Mouse (Mus musculus): Measurements from ENCODE around the gene Elmsan1. TPM values are rescaled to one million over a fixed set of nuclear protein-coding genes. Genes with fewer than 3 reads are reported as not detected.

The Elmsan1 gene
- total RNA-seq, 1 experiment from 2014 or later = 18.7 TPM

GRCm38 (mm10) chr12:84192741-84193641 is 25.7 kb downstream of the Elmsan1 start:
- DNase-seq = peak; percentile 92

- DNase-seq = no peak
These were observed 26.4 kb downstream of the Elmsan1 start for GRCm38 (mm10) chr12:84192280-84192679.

GRCm38 (mm10) chr12:84191770-84192169 is 26.9 kb downstream of the Elmsan1 start:
- no peak for DNase-seq

GRCm38 (mm10) chr12:84191190-84191589 is 27.5 kb downstream of the Elmsan1 start:
- DNase-seq = no peak

- DNase-seq = no peak
These were observed 28.4 kb downstream of the Elmsan1 start for GRCm38 (mm10) chr12:84190151-84190820.

- DNase-seq = no peak
These were observed 29.7 kb downstream of the Elmsan1 start for GRCm38 (mm10) chr12:84188881-84189444.

GRCm38 (mm10) chr12:84187752-84188601 is 30.7 kb downstream of the Elmsan1 start:
- DNase-seq = no peak

- peak; percentile 67 for DNase-seq
These were observed 31.7 kb downstream of the Elmsan1 start for GRCm38 (mm10) chr12:84186950-84187349.

- no peak for DNase-seq
These were observed 32.1 kb downstream of the Elmsan1 start for GRCm38 (mm10) chr12:84186536-84186935.

GRCm38 (mm10) chr12:84185547-84185946 is 33.1 kb downstream of the Elmsan1 start:
- no peak for DNase-seq

GRCm38 (mm10) chr12:84184979-84185378 is 33.7 kb downstream of the Elmsan1 start:
- DNase-seq = no peak

GRCm38 (mm10) chr12:84181999-84182398 is 36.7 kb downstream of the Elmsan1 start:
- peak; percentile 4 for DNase-seq

GRCm38 (mm10) chr12:84180701-84181435 is 37.8 kb downstream of the Elmsan1 start:
- DNase-seq = peak; percentile 95

GRCm38 (mm10) chr12:84180090-84180489 is 38.6 kb downstream of the Elmsan1 start:
- peak; percentile 39 for DNase-seq

- DNase-seq = peak; percentile 61
These were observed 39.8 kb downstream of the Elmsan1 start for GRCm38 (mm10) chr12:84178652-84179445.

GRCm38 (mm10) chr12:84178052-84178451 is 40.6 kb downstream of the Elmsan1 start:
- DNase-seq = peak; percentile 69

GRCm38 (mm10) chr12:84176886-84177765 is 41.6 kb downstream of the Elmsan1 start:
- no peak for DNase-seq

- peak; percentile 56 for DNase-seq
These were observed 42.4 kb downstream of the Elmsan1 start for GRCm38 (mm10) chr12:84176126-84176769.

- peak; percentile 94 for DNase-seq
These were observed 43.0 kb downstream of the Elmsan1 start for GRCm38 (mm10) chr12:84175659-84176061.
